Comparison of ENCODE assay signal across 29 mouse cellular contexts in genomic region chr12:59809224-59809623, GRCm38 (mm10).
A peak's percentile ranks its signal among the peaks of the same experiment; 100 is the strongest.
DNase-seq lines count a peak whose midpoint lies in the region; ATAC-seq and TF ChIP-seq lines count a peak whose summit lies in the region.
"Had no signal": no experiment of that assay in that cellular context is flagged by ENCODE, and none has a peak within 500 bp of the region (broad histone marks: within the 10 kb centered on the region; RNA-seq: fewer than 3 reads in every experiment).

No protein-coding gene starts in this region.

- ATAC-seq in forebrain, embryonic 14.5 days: peak; percentile 58; the same call in 1 of the 2 replicates
- no peak for ATAC-seq in forebrain, embryonic 15.5 days (replicated peaks)
- ATAC-seq in kidney, postnatal 0 days (replicated peaks; ENCODE audit: low FRiP score, low read depth): no peak
- 0 out of 2 replicates have a peak, but pooled peaks have one; percentile 37 for ATAC-seq in neural tube, embryonic 12.5 days (ENCODE audit: low FRiP score, low read depth)
- ATAC-seq in neural tube, embryonic 15.5 days (ENCODE audit: low FRiP score): no peak
- ATAC-seq: hindbrain, postnatal 0 days; inflammation-experienced regulatory T-cells, adult 6 months; intestine, embryonic 16.5 days; Patski had no signal

- no peak overlapping the region for H3K9ac ChIP-seq in forebrain, embryonic 14.5 days (ENCODE audit: low read length)
- no peak overlapping the region for H3K9ac ChIP-seq in forebrain, embryonic 15.5 days (replicated peaks)
- no peak overlapping the region for H3K9ac ChIP-seq in kidney, postnatal 0 days (ENCODE audit: low read depth, low read length)
- H3K9ac ChIP-seq in neural tube, embryonic 12.5 days: no peak overlapping the region
- H3K9ac ChIP-seq in neural tube, embryonic 15.5 days (replicated peaks): no peak overlapping the region
- H3K9ac ChIP-seq: embryonic facial prominence, embryonic 12.5 days; embryonic facial prominence, embryonic 15.5 days; heart, embryonic 13.5 days; hindbrain, embryonic 14.5 days had no signal

- H3K4me2 ChIP-seq in forebrain, embryonic 14.5 days (ENCODE audit: low read length): no peak overlapping the region
- no peak overlapping the region for H3K4me2 ChIP-seq in forebrain, embryonic 15.5 days (replicated peaks)
- no peak overlapping the region for H3K4me2 ChIP-seq in kidney, postnatal 0 days (ENCODE audit: low read length)
- no peak overlapping the region for H3K4me2 ChIP-seq in neural tube, embryonic 12.5 days (replicated peaks)
- no peak overlapping the region for H3K4me2 ChIP-seq in neural tube, embryonic 15.5 days
- H3K4me2 ChIP-seq: embryonic facial prominence, embryonic 12.5 days; embryonic facial prominence, embryonic 15.5 days; heart, embryonic 13.5 days; hindbrain, embryonic 14.5 days had no signal

- DNase-seq in forebrain, embryonic 14.5 days (ENCODE audit: low spot score): peak; percentile 22
- no peak for DNase-seq in kidney, postnatal 0 days (ENCODE audit: low spot score)
- no peak for DNase-seq in kidney, postnatal 14 days
- DNase-seq: adrenal gland, postnatal 10 days; adrenal gland, postnatal 36 days; B cell, adult 2 months; cerebellum, adult 11 months; cerebellum, adult 2 months; cerebellum, adult 9-11 months; cerebellum, postnatal 25 days; gastrocnemius, postnatal 10 days; gastrocnemius, postnatal 36 days; heart, adult 2 months; heart, postnatal 14 days; heart, postnatal 4 days had no signal

- no peaks in the 10 kb centered on the region for H3K27me3 ChIP-seq in forebrain, embryonic 14.5 days (replicated peaks; ENCODE audit: control insufficient read depth, insufficient read depth, low read length)
- H3K27me3 ChIP-seq in forebrain, embryonic 15.5 days: no peaks in the 10 kb centered on the region
- H3K27me3 ChIP-seq in kidney, postnatal 0 days (ENCODE audit: insufficient read depth, low read length): no peaks in the 10 kb centered on the region
- H3K27me3 ChIP-seq in neural tube, embryonic 12.5 days (replicated peaks): no peaks in the 10 kb centered on the region
- H3K27me3 ChIP-seq in neural tube, embryonic 15.5 days (replicated peaks): no peaks in the 10 kb centered on the region
- H3K27me3 ChIP-seq: CH12.LX; embryonic facial prominence, embryonic 12.5 days; embryonic facial prominence, embryonic 15.5 days; heart, embryonic 13.5 days; Patski had no signal

- H3K9me3 ChIP-seq in forebrain, embryonic 14.5 days (replicated peaks; ENCODE audit: control insufficient read depth, low read length): no peaks in the 10 kb centered on the region
- H3K9me3 ChIP-seq in forebrain, embryonic 15.5 days: no peaks in the 10 kb centered on the region
- H3K9me3 ChIP-seq in kidney, postnatal 0 days (replicated peaks; ENCODE audit: low read length): no peaks in the 10 kb centered on the region
- no peaks in the 10 kb centered on the region for H3K9me3 ChIP-seq in neural tube, embryonic 12.5 days
- no peaks in the 10 kb centered on the region for H3K9me3 ChIP-seq in neural tube, embryonic 15.5 days (replicated peaks)
- H3K9me3 ChIP-seq: embryonic facial prominence, embryonic 12.5 days; embryonic facial prominence, embryonic 15.5 days; heart, embryonic 10.5 days; heart, embryonic 13.5 days had no signal

- H3K4me3 ChIP-seq in forebrain, embryonic 14.5 days (ENCODE audit: low read depth, low read length): no peak overlapping the region
- no peak overlapping the region for H3K4me3 ChIP-seq in forebrain, embryonic 15.5 days
- H3K4me3 ChIP-seq in kidney, postnatal 0 days (replicated peaks; ENCODE audit: low read depth, low read length): no peak overlapping the region
- no peak overlapping the region for H3K4me3 ChIP-seq in neural tube, embryonic 12.5 days
- H3K4me3 ChIP-seq in neural tube, embryonic 15.5 days (replicated peaks): no peak overlapping the region
- H3K4me3 ChIP-seq: embryonic facial prominence, embryonic 12.5 days; embryonic facial prominence, embryonic 15.5 days; heart, adult 2 months; heart, embryonic 10.5 days; heart, embryonic 13.5 days had no signal

- H3K4me1 ChIP-seq in forebrain, embryonic 14.5 days (ENCODE audit: control insufficient read depth, insufficient read depth, low read length): no peaks in the 10 kb centered on the region
- H3K4me1 ChIP-seq in forebrain, embryonic 15.5 days: no peaks in the 10 kb centered on the region
- no peaks in the 10 kb centered on the region for H3K4me1 ChIP-seq in kidney, postnatal 0 days (replicated peaks; ENCODE audit: insufficient read depth, low read length)
- no peaks in the 10 kb centered on the region for H3K4me1 ChIP-seq in neural tube, embryonic 12.5 days
- no peaks in the 10 kb centered on the region for H3K4me1 ChIP-seq in neural tube, embryonic 15.5 days
- H3K4me1 ChIP-seq: embryonic facial prominence, embryonic 12.5 days; embryonic facial prominence, embryonic 15.5 days; heart, embryonic 10.5 days; heart, embryonic 13.5 days had no signal

- 18% methylated on average over 2 of the region's 2 CpGs for WGBS in forebrain, embryonic 14.5 days
- WGBS in forebrain, embryonic 15.5 days: 22% methylated on average over 2 of the region's 2 CpGs
- WGBS in kidney, postnatal 0 days: 47% methylated on average over 2 of the region's 2 CpGs
- 36% methylated on average over 2 of the region's 2 CpGs for WGBS in neural tube, embryonic 12.5 days
- 28% methylated on average over 2 of the region's 2 CpGs for whole genome bisulfite sequencing in neural tube, embryonic 15.5 days

- no peaks in the 10 kb centered on the region for H3K36me3 ChIP-seq in forebrain, embryonic 14.5 days (ENCODE audit: control insufficient read depth, insufficient read depth, low read length)
- no peaks in the 10 kb centered on the region for H3K36me3 ChIP-seq in forebrain, embryonic 15.5 days
- H3K36me3 ChIP-seq in kidney, postnatal 0 days (ENCODE audit: insufficient read depth, low read length): no peaks in the 10 kb centered on the region
- no peaks in the 10 kb centered on the region for H3K36me3 ChIP-seq in neural tube, embryonic 12.5 days
- H3K36me3 ChIP-seq in neural tube, embryonic 15.5 days: no peaks in the 10 kb centered on the region
- H3K36me3 ChIP-seq: embryonic facial prominence, embryonic 12.5 days; embryonic facial prominence, embryonic 15.5 days; G1E; heart, embryonic 10.5 days; heart, embryonic 13.5 days had no signal

- peak; percentile 6; the same call in 1 of the 2 replicates for TF ChIP-seq CTCF in kidney, postnatal 0 days (IDR thresholded peaks at IDR 0.05; ENCODE audit: low read depth)

- H3K27ac ChIP-seq in forebrain, embryonic 14.5 days (ENCODE audit: low read depth, low read length): no peak overlapping the region
- H3K27ac ChIP-seq in forebrain, embryonic 15.5 days (replicated peaks): no peak overlapping the region
- H3K27ac ChIP-seq in kidney, postnatal 0 days: no peak overlapping the region
- no peak overlapping the region for H3K27ac ChIP-seq in neural tube, embryonic 12.5 days
- no peak overlapping the region for H3K27ac ChIP-seq in neural tube, embryonic 15.5 days (replicated peaks)
- H3K27ac ChIP-seq: embryonic facial prominence, embryonic 12.5 days; embryonic facial prominence, embryonic 15.5 days; heart, adult 2 months; heart, embryonic 10.5 days; heart, embryonic 13.5 days; hindbrain, embryonic 14.5 days; hindbrain, postnatal 0 days had no signal

Comparison
In these comparisons a context has a peak if more than half of its experiments do, and no peak if none do; other contexts are left out.
1. ATAC-seq: peak in forebrain, embryonic 14.5 days (single experiment) and neural tube, embryonic 12.5 days (single experiment); none in forebrain, embryonic 15.5 days (single experiment), kidney, postnatal 0 days (single experiment) and neural tube, embryonic 15.5 days (single experiment).